ENCODE assay signal across 7 mouse cellular contexts in genomic region chr14:75283609-75284192, GRCm38 (mm10). TPM values are rescaled to one million over a fixed set of nuclear protein-coding genes. Genes with fewer than 3 reads are reported as not detected.
A peak's percentile ranks its signal among the peaks of the same experiment; 100 is the strongest.
DNase-seq lines count a peak whose midpoint lies in the region; ATAC-seq lines count a peak whose summit lies in the region.

No protein-coding gene starts in this region.

- H3K36me3 ChIP-seq in lung, embryonic 15.5 days = no peaks in the 10 kb centered on the region
- H3K36me3 ChIP-seq in forebrain, embryonic 16.5 days (ENCODE audit: control insufficient read depth, insufficient read depth) = no peaks in the 10 kb centered on the region
- H3K36me3 ChIP-seq in limb, embryonic 15.5 days = no peaks in the 10 kb centered on the region
- no peaks in the 10 kb centered on the region for H3K36me3 ChIP-seq in neural tube, embryonic 14.5 days (ENCODE audit: control insufficient read depth, insufficient read depth, low read length)

- H3K4me1 ChIP-seq in lung, embryonic 15.5 days = peaks cover 16% of the 10 kb centered on the region
- H3K4me1 ChIP-seq in forebrain, embryonic 16.5 days (replicated peaks; ENCODE audit: control insufficient read depth, insufficient read depth, low read length) = peaks cover 25% of the 10 kb centered on the region
- peaks cover 12% of the 10 kb centered on the region; the same call in 1 of the 2 replicates for H3K4me1 ChIP-seq in limb, embryonic 15.5 days
- H3K4me1 ChIP-seq in neural tube, embryonic 14.5 days (ENCODE audit: control insufficient read depth, insufficient read depth, low read length) = peaks cover 8% of the 10 kb centered on the region

- peak overlapping the region; percentile 58 for H3K27ac ChIP-seq in lung, embryonic 15.5 days
- H3K27ac ChIP-seq in forebrain, embryonic 16.5 days (ENCODE audit: low read length) = peak overlapping the region; percentile 86
- peak overlapping the region; percentile 77 for H3K27ac ChIP-seq in limb, embryonic 15.5 days
- H3K27ac ChIP-seq in neural tube, embryonic 14.5 days (ENCODE audit: low read depth, low read length) = peak overlapping the region; percentile 89

- no peaks in the 10 kb centered on the region for H3K27me3 ChIP-seq in lung, embryonic 15.5 days
- H3K27me3 ChIP-seq in forebrain, embryonic 16.5 days (replicated peaks; ENCODE audit: control insufficient read depth, insufficient read depth, low read length) = no peaks in the 10 kb centered on the region
- peaks cover 6% of the 10 kb centered on the region; the same call in 1 of the 2 replicates for H3K27me3 ChIP-seq in limb, embryonic 15.5 days
- H3K27me3 ChIP-seq in neural tube, embryonic 14.5 days (ENCODE audit: control insufficient read depth, insufficient read depth, low read length) = no peaks in the 10 kb centered on the region

- peak overlapping the region; percentile 89 for H3K9ac ChIP-seq in lung, embryonic 15.5 days
- peak overlapping the region; percentile 86 for H3K9ac ChIP-seq in forebrain, embryonic 16.5 days (replicated peaks; ENCODE audit: low read depth, low read length)
- peak overlapping the region; percentile 95 for H3K9ac ChIP-seq in limb, embryonic 15.5 days
- H3K9ac ChIP-seq in neural tube, embryonic 14.5 days (replicated peaks; ENCODE audit: low read depth, low read length) = peak overlapping the region; percentile 78

- H3K9me3 ChIP-seq in lung, embryonic 15.5 days = no peaks in the 10 kb centered on the region
- no peaks in the 10 kb centered on the region for H3K9me3 ChIP-seq in forebrain, embryonic 16.5 days (ENCODE audit: control insufficient read depth, low read length)
- no peaks in the 10 kb centered on the region for H3K9me3 ChIP-seq in limb, embryonic 15.5 days
- H3K9me3 ChIP-seq in neural tube, embryonic 14.5 days (ENCODE audit: control insufficient read depth, low read length) = no peaks in the 10 kb centered on the region

- no peak for DNase-seq in lung, postnatal 36 days
- DNase-seq in cerebellum, postnatal 14 days = peak; percentile 61 to 64
- no peak for DNase-seq in frontal cortex, postnatal 14 days (ENCODE audit: low spot score in 2 of 2)

- WGBS in lung, embryonic 15.5 days = 5% methylated on average over 19 of the region's 19 CpGs
- 4% methylated on average over 19 of the region's 19 CpGs for WGBS in forebrain, embryonic 16.5 days
- 3% methylated on average over 19 of the region's 19 CpGs for WGBS in limb, embryonic 15.5 days
- WGBS in neural tube, embryonic 14.5 days = 6% methylated on average over 19 of the region's 19 CpGs

- H3K4me2 ChIP-seq in lung, embryonic 15.5 days = peak overlapping the region; percentile 78
- peak overlapping the region; percentile 63 for H3K4me2 ChIP-seq in forebrain, embryonic 16.5 days (ENCODE audit: low read length)
- H3K4me2 ChIP-seq in limb, embryonic 15.5 days = peak overlapping the region; percentile 69
- peak overlapping the region; percentile 76 for H3K4me2 ChIP-seq in neural tube, embryonic 14.5 days (ENCODE audit: low read depth, low read length)

- H3K4me3 ChIP-seq in lung, embryonic 15.5 days = peak overlapping the region; percentile 97
- peak overlapping the region; percentile 98 for H3K4me3 ChIP-seq in forebrain, embryonic 16.5 days (replicated peaks; ENCODE audit: low read length)
- peak overlapping the region; percentile 100 for H3K4me3 ChIP-seq in limb, embryonic 15.5 days
- peak overlapping the region; percentile 99 for H3K4me3 ChIP-seq in neural tube, embryonic 14.5 days (ENCODE audit: low read depth, low read length)

- ATAC-seq in lung, embryonic 15.5 days (ENCODE audit: borderline replicate concordance, extremely low read depth, low FRiP score, low TSS enrichment) = no peak
- peak; percentile 52 for ATAC-seq in forebrain, embryonic 16.5 days
- ATAC-seq in limb, embryonic 15.5 days (ENCODE audit: insufficient number of reproducible peaks, low FRiP score, low TSS enrichment, low read depth) = no peak
- ATAC-seq in neural tube, embryonic 14.5 days (ENCODE audit: low read depth) = peak; percentile 48; the same call in 1 of the 2 replicates

RNA-seq across cellular contexts. Expression of gene Zc3h13, which starts 0.5 kb away (rescaled TPM):
- 26.8 and 31.2 TPM in 2 replicates for polyA plus RNA-seq in lung, embryonic 15.5 days (2015; fragmentation: Nextera tagmentation; extraction: Ambion mirVana)
- polyA plus RNA-seq in forebrain, embryonic 16.5 days (2015; fragmentation: Nextera tagmentation; extraction: Ambion mirVana) = 53.4 and 54.7 TPM in 2 replicates
- 33.5 and 36.3 TPM in 2 replicates for polyA plus RNA-seq in limb, embryonic 15.5 days (2015; fragmentation: Nextera tagmentation; extraction: Ambion mirVana)
- 39.4 and 41.3 TPM in 2 replicates for polyA plus RNA-seq in neural tube, embryonic 14.5 days (2014; fragmentation: Nextera tagmentation; extraction: Ambion mirVana)

RNA-seq across cellular contexts. Expression of gene Cpb2, which starts 41.6 kb away (rescaled TPM):
- polyA plus RNA-seq in lung, embryonic 15.5 days (2015; fragmentation: Nextera tagmentation; extraction: Ambion mirVana) = 0.49 TPM in 1 of 2 replicates, not detected in the other
- not detected in 2 replicates for polyA plus RNA-seq in forebrain, embryonic 16.5 days (2015; fragmentation: Nextera tagmentation; extraction: Ambion mirVana)
- polyA plus RNA-seq in limb, embryonic 15.5 days (2015; fragmentation: Nextera tagmentation; extraction: Ambion mirVana) = 0.15 and 0.45 TPM in 2 replicates
- 0.25 TPM in 1 of 2 replicates, not detected in the other for polyA plus RNA-seq in neural tube, embryonic 14.5 days (2014; fragmentation: Nextera tagmentation; extraction: Ambion mirVana)

Comparison
In these comparisons a context has a peak if more than half of its experiments do, and no peak if none do; other contexts are left out.
1. ATAC-seq: peak in forebrain, embryonic 16.5 days (single experiment) and neural tube, embryonic 14.5 days (single experiment); none in lung, embryonic 15.5 days (single experiment) and limb, embryonic 15.5 days (single experiment).
2. DNase-seq: peak in cerebellum, postnatal 14 days (2 of 2); none in lung, postnatal 36 days (single experiment) and frontal cortex, postnatal 14 days (0 of 2).
3. Peak in every context shown above with its lines, with median percentiles within 50 percentile points of each other: H3K27ac ChIP-seq, H3K4me2 ChIP-seq, H3K4me3 ChIP-seq and H3K9ac ChIP-seq.